Mouse (Mus musculus) cerebellum, postnatal 36 days (tissue): Measurements from ENCODE around the gene Cubn.

Experiments
- DNase-seq, 2 experiments: peaks; one replicate each; pipeline ENCODE4 v3.0.0; 2021 to 2022; ENCODE audit warnings: mixed read lengths in 2 of 2

Cubn gene

GRCm38 (mm10) chr2:13233254-13233835, 258.3 kb downstream of the Cubn start:
- no peak for DNase-seq

GRCm38 (mm10) chr2:13232305-13232704, 259.3 kb downstream of the Cubn start:
- DNase-seq, result no peak

DNA sequence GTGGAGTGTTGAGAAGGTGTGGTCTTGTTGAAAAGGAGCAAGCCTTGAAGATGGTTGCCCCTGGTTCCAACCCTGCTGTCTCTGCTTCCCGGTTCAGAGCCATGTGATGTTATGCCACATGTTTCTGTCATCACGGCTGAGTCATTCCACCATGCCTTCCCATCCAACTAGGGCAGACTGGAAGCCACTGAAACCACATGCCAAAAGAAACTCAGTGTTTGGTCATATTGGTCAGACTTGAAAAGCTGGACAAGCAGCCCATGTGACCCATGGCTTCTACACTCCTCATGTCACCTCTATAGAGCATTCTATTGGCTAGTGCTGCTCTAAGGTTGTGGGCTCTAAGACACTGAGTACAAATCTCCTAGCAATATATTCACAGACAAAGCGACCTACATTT, 261.9 kb downstream of the Cubn start:
- DNase-seq, result no peak
